Mouse (Mus musculus) kidney, embryonic 14.5 days (tissue): Measurements from ENCODE around the gene Scn10a. TPM values are rescaled to one million over a fixed set of nuclear protein-coding genes. Genes with fewer than 3 reads are reported as not detected.
A peak's percentile ranks its signal among the peaks of the same experiment; 100 is the strongest.

ENCODE experiments used
- ATAC-seq: fragments of 200-750 bp; cut with Nextera tagmentation; 2 replicates; pipeline ENCODE4 v1.8.0; 2017; ENCODE audit warnings: moderate number of reproducible peaks, mild to moderate bottlenecking, moderate TSS enrichment, moderate library complexity; ENCODE audit not compliant: low FRiP score, low TSS enrichment
- H3K27ac ChIP-seq: fragments of 300-500 bp; sonication (generic); 2 replicates; pipeline ENCODE4 v1.5.1; 2014; ENCODE audit warnings: low read depth, mild to moderate bottlenecking, low read length, moderate library complexity, mixed read lengths
- H3K27me3 ChIP-seq: fragments of 300-500 bp; sonication (generic); 2 replicates; pipeline ENCODE4 v1.6.1; 2014; ENCODE audit warnings: mild to moderate bottlenecking, low read length; ENCODE audit not compliant: control insufficient read depth, insufficient read depth
- H3K36me3 ChIP-seq: fragments of 300-500 bp; sonication (generic); 2 replicates; pipeline ENCODE4 v1.6.1; 2014; ENCODE audit warnings: low read length, mixed read lengths; ENCODE audit not compliant: control insufficient read depth, insufficient read depth
- H3K4me1 ChIP-seq: fragments of 300-500 bp; sonication (generic); 2 replicates; pipeline ENCODE4 v1.6.1; 2014; ENCODE audit warnings: low read length, mixed read lengths; ENCODE audit not compliant: control insufficient read depth, insufficient read depth
- H3K4me2 ChIP-seq: fragments of 300-500 bp; sonication (generic); replicated peaks from 2 replicates; pipeline ENCODE4 v1.6.1; 2014; ENCODE audit warnings: low read depth, mild to moderate bottlenecking, low read length
- H3K4me3 ChIP-seq: fragments of 300-500 bp; sonication (generic); 2 replicates; pipeline ENCODE4 v1.5.1; 2014; ENCODE audit warnings: mild to moderate bottlenecking, low read length
- H3K9ac ChIP-seq: fragments of 300-500 bp; sonication (generic); 2 replicates; pipeline ENCODE4 v1.6.1; 2014; ENCODE audit warnings: low read depth, mild to moderate bottlenecking, low read length, moderate library complexity
- H3K9me3 ChIP-seq: fragments of 300-500 bp; sonication (generic); 2 replicates; pipeline ENCODE4 v1.6.1; 2016; ENCODE audit warnings: low read length; ENCODE audit not compliant: control insufficient read depth
- WGBS: fragments of 180-500 bp; shearing (Covaris S2); extraction: QIAGEN DNeasy Blood & Tissue Kit; methylation state at CpG from one replicate; pipeline ENCODE4 v1.1.7; 2014; 5-methylcytosine and 5-hydroxymethylcytosine counted together
- polyA plus RNA-seq: library from polyadenylated mRNA; unstranded; fragments of >200 nt; fragmentation: Nextera tagmentation; extraction: Ambion mirVana; gene quantifications from 2 replicates; pipeline ENCODE4 v1.2.1, GENCODE M21; 2014

Scn10a gene
- polyA plus RNA-seq, 1 experiment from 2014 or later: not detected

DNA sequence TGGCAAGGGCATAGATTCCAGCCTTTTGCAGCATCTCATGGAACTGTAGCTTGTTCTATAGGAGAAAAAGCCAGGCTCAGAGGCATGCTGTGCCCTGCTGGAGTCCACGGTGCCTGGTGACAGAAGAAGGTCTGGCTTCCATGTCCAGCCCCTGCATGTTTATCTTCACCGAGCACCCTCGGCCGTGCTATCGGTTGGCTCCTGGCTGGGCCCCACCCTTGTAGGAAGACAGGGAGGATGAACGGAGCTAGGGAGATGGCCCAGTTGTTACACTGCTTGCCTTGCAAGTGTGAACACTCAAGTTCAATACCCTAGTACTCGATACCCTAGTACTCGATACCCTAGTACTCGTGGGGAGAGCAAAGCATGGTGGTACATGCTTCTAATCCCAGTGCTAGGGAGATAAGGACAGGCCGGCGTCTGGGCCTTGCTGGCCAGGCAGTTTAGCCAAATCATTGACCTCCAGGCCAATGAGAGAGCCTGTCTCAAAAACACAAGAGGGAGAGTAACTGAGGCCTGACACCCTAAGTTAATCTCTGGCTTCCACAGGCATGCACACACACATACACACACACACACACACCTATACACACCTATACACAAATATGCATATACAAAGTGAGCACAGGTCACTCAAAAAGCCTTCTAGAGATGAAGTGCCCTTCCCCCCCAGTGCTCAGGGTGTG lies 9.4 kb upstream of the Scn10a start:
- 86% methylated on average over 11 of the region's 11 CpGs for WGBS

GRCm38 (mm10) chr9:119726990-119727389 lies 7.9 kb upstream of the Scn10a start:
- no peak overlapping the region for H3K9ac ChIP-seq
- 89% methylated on average over 4 of the region's 4 CpGs for WGBS
- no peak overlapping the region for H3K4me2 ChIP-seq
- no peaks in the 10 kb centered on the region for H3K27me3 ChIP-seq
- no peaks in the 10 kb centered on the region for H3K9me3 ChIP-seq
- H3K27ac ChIP-seq: no peak overlapping the region
- H3K4me3 ChIP-seq: no peak overlapping the region
- no peaks in the 10 kb centered on the region for H3K36me3 ChIP-seq
- ATAC-seq: no peak
- H3K4me1 ChIP-seq: 0 out of 2 replicates have a peak, but pooled peaks cover 2% of the 10 kb centered on the region

More for the DNA sequence above, 9.4 kb upstream of the Scn10a start:
- no peak overlapping the region for H3K27ac ChIP-seq
- no peaks in the 10 kb centered on the region for H3K27me3 ChIP-seq
- H3K36me3 ChIP-seq: no peaks in the 10 kb centered on the region
- no peak overlapping the region for H3K4me2 ChIP-seq
- no peak overlapping the region for H3K4me3 ChIP-seq
- H3K9ac ChIP-seq: no peak overlapping the region
- ATAC-seq: no peak
- 0 out of 2 replicates have a peak, but pooled peaks cover 2% of the 10 kb centered on the region for H3K4me1 ChIP-seq
- no peaks in the 10 kb centered on the region for H3K9me3 ChIP-seq

GRCm38 (mm10) chr9:119725293-119725862 lies 6.3 kb upstream of the Scn10a start:
- Histone ChIP-seq H3K36me3 (no peaks in the 10 kb centered on the region), H3K4me2 (no peak overlapping the region), H3K9me3 (no peaks in the 10 kb centered on the region), H3K4me1 (0 out of 2 replicates have a peak, but pooled peaks cover 2% of the 10 kb centered on the region), H3K4me3 (no peak overlapping the region), H3K27me3 (no peaks in the 10 kb centered on the region), H3K27ac (no peak overlapping the region), H3K9ac (no peak overlapping the region)
- no peak for ATAC-seq
- 55% methylated on average over 6 of the region's 6 CpGs for WGBS

DNA sequence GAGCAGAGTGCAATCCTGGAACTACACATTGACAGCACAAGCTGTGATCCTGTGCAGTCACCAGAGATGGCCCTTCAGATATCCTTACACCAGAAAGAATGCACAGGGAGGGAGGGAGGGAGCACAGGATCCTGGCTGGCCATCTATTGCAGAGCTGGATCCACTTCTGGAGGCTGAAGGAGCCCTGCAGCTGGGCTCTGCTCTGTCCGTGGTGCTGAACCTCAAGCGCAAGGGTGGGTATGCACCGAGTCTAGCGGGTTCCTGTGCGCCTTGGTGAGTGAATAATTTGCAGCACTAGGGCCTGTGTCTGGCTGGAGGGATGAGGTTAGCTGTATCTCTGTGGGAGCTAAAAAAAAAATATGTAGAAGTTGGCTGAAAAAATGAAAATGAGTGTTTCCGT lies 12.4 kb downstream of the Scn10a start:
- Histone ChIP-seq H3K27me3 (no peaks in the 10 kb centered on the region), H3K4me1 (no peaks in the 10 kb centered on the region), H3K4me2 (no peak overlapping the region), H3K27ac (no peak overlapping the region), H3K36me3 (no peaks in the 10 kb centered on the region), H3K9me3 (no peaks in the 10 kb centered on the region), H3K4me3 (no peak overlapping the region), H3K9ac (no peak overlapping the region)
- WGBS: 17% methylated on average over 6 of the region's 6 CpGs
- ATAC-seq: peak; percentile 81; the same call in 1 of the 2 replicates

- no peaks in the 10 kb centered on the region for H3K36me3 ChIP-seq
- no peak overlapping the region for H3K27ac ChIP-seq
- no peak overlapping the region for H3K9ac ChIP-seq
- no peaks in the 10 kb centered on the region for H3K27me3 ChIP-seq
- no peak for ATAC-seq
- WGBS: 62% methylated on average over 7 of the region's 7 CpGs
- H3K4me3 ChIP-seq: no peak overlapping the region
- H3K4me1 ChIP-seq: no peaks in the 10 kb centered on the region
- no peak overlapping the region for H3K4me2 ChIP-seq
- no peaks in the 10 kb centered on the region for H3K9me3 ChIP-seq
Observed at GRCm38 (mm10) chr9:119691505-119691904, 27.6 kb downstream of the Scn10a start.

- ATAC-seq: no peak
- Histone ChIP-seq H3K27me3 (no peaks in the 10 kb centered on the region), H3K4me3 (no peak overlapping the region), H3K36me3 (no peaks in the 10 kb centered on the region), H3K4me1 (no peaks in the 10 kb centered on the region), H3K4me2 (no peak overlapping the region), H3K27ac (no peak overlapping the region), H3K9me3 (peaks cover 2% of the 10 kb centered on the region; the same call in 1 of the 2 replicates), H3K9ac (no peak overlapping the region)
- 86% methylated on average over 8 of the region's 8 CpGs for WGBS
Observed at GRCm38 (mm10) chr9:119691001-119691400, 28.1 kb downstream of the Scn10a start.

GRCm38 (mm10) chr9:119687893-119688292 lies 31.2 kb downstream of the Scn10a start:
- Histone ChIP-seq H3K9ac (no peak overlapping the region), H3K4me1 (no peaks in the 10 kb centered on the region), H3K27ac (no peak overlapping the region), H3K9me3 (peaks cover 4% of the 10 kb centered on the region; the same call in 1 of the 2 replicates), H3K27me3 (no peaks in the 10 kb centered on the region), H3K36me3 (no peaks in the 10 kb centered on the region), H3K4me3 (no peak overlapping the region), H3K4me2 (no peak overlapping the region)
- ATAC-seq: no peak
- WGBS: 59% methylated on average over 8 of the region's 8 CpGs

DNA sequence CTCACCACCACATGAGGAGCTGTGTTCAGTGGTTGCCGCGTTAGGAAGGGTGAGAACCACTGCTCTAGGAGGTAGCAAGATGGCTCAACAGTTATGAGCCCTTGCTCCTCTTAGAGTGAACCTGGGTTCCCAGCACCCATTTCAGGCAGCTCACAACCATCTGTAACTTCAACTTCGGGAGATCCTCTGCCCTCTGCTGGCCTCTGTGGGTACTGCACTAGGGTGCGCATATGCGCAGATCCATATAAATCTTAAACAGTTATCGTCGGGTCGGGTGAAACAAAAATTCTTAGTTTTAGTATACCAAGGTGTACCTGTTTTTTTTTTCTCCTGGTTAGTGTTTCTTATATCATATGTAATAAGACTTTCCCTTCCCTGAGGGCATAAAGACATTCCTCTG lies 32.9 kb downstream of the Scn10a start:
- no peak for ATAC-seq
- Histone ChIP-seq H3K9me3 (peaks cover 4% of the 10 kb centered on the region; the same call in 1 of the 2 replicates), H3K27ac (no peak overlapping the region), H3K9ac (no peak overlapping the region), H3K4me3 (no peak overlapping the region), H3K36me3 (no peaks in the 10 kb centered on the region), H3K4me2 (no peak overlapping the region), H3K27me3 (no peaks in the 10 kb centered on the region), H3K4me1 (no peaks in the 10 kb centered on the region)
- WGBS: 98% methylated on average over 8 of the region's 8 CpGs

DNA sequence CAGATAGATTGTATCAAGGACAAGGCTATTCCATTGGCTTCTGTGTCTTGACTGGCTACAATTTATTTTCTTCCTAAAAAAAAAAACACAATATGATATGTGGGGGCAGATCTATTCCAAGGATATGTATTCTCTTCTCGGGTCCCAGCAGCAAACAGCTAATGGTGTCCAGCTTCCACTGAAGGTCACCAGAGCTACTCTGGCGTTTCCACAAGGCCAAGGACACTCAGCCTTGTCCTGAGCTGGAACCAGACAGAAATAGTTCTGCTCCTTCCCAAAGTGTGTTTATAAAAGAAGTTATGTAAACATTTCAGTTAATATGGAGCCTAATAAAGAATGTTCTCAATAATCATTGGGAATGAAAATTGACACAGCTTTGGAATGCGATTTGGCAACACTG lies 38.2 kb downstream of the Scn10a start:
- H3K4me2 ChIP-seq: no peak overlapping the region
- no peak overlapping the region for H3K27ac ChIP-seq
- no peaks in the 10 kb centered on the region for H3K36me3 ChIP-seq
- H3K9me3 ChIP-seq: peaks cover under 1% of the 10 kb centered on the region; the same call in 1 of the 2 replicates
- H3K4me1 ChIP-seq: no peaks in the 10 kb centered on the region
- H3K9ac ChIP-seq: no peak overlapping the region
- WGBS: 77% methylated on average over 3 of the region's 3 CpGs
- H3K27me3 ChIP-seq: no peaks in the 10 kb centered on the region
- no peak for ATAC-seq
- H3K4me3 ChIP-seq: no peak overlapping the region
